Mouse (Mus musculus): ENCODE data around the gene S100a6.

GRCm38 (mm10) chr3:90600036-90600435, 12.6 kb upstream of the S100a6 start:
- TF ChIP-seq EP300 (IDR thresholded peaks at IDR 0.05; ENCODE audit: insufficient read depth, low read depth, low read length): no peak
- no peak for TF ChIP-seq CTCF (IDR thresholded peaks at IDR 0.05)
